In the genomic region with DNA sequence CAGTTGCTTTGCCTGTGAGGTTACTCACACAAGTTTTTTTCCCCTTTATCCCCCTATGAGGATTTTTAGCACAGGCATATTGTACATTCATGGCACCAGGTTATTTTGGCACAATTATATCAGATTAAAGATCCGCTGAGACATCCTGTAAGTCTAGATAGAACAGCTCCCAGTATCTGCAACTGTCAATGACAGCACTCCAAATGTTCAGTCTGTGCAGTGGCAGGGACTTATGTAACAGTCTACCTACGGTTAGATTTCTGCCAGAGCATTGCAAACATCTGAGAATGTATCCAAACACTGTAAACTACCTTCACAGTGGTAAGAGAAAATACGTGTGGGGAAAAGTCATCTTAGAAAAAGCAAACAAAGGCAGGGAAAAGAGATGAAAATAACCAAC, we compare ENCODE assay signal across 23 mouse cellular contexts.
DNase-seq lines count a peak whose midpoint lies in the region; ATAC-seq lines count a peak whose summit lies in the region.
"Had no signal": no experiment of that assay in that cellular context is flagged by ENCODE, and none has a peak within 500 bp of the region (broad histone marks: within the 10 kb centered on the region; RNA-seq: fewer than 3 reads in every experiment).

No protein-coding gene starts in this region.

- ATAC-seq in cerebellum, adult (ENCODE audit: insufficient number of reproducible peaks, low FRiP score, low TSS enrichment) = peak; percentile 15; the same call in 1 of the 2 replicates
- ATAC-seq: forebrain, postnatal 0 days; inflammation-experienced regulatory T-cells, adult 6 months; liver, embryonic 12.5 days; liver, postnatal 0 days; lung, postnatal 0 days had no signal

- no peak for DNase-seq in cerebellum, postnatal 36 days
- peak; percentile 13 to 46 for DNase-seq in layer of hippocampus, adult 18-20 months (ENCODE audit: low spot score in 2 of 2)
- DNase-seq in layer of hippocampus, postnatal 25 days (ENCODE audit: extremely low spot score in 1 of 2, low spot score in 1 of 2) = no peak
- DNase-seq in right cerebral cortex, postnatal 25 days = peak; percentile 6
- DNase-seq in right cerebral cortex, postnatal 14 days = no peak
- DNase-seq in telencephalon, adult 2 months (ENCODE audit: low read depth, low spot score) = peak; percentile 32
- no peak for DNase-seq in yolk sac, embryonic 10.5 days (ENCODE audit: low spot score)
- DNase-seq: adrenal gland, adult 8-10 months; cerebellum, adult 18-20 months; cerebellum, postnatal 10 days; forebrain, postnatal 0 days; gastrocnemius, postnatal 10 days; heart, postnatal 14 days; kidney, adult 11 months; kidney, postnatal 14 days; left cerebral cortex, postnatal 4 days; liver, postnatal 0 days; lung, postnatal 4 days; thymus, postnatal 4 days had no signal

Comparison
In these comparisons a context has a peak if more than half of its experiments do, and no peak if none do; other contexts are left out.
1. DNase-seq: peak in layer of hippocampus, adult 18-20 months (2 of 2), right cerebral cortex, postnatal 25 days (single experiment) and telencephalon, adult 2 months (single experiment); none in cerebellum, postnatal 36 days (0 of 2), layer of hippocampus, postnatal 25 days (0 of 2), right cerebral cortex, postnatal 14 days (single experiment) and yolk sac, embryonic 10.5 days (single experiment).